Mouse (Mus musculus) CH12.LX (cell line): ENCODE data around the gene Cdh5. TPM values are rescaled to one million over a fixed set of nuclear protein-coding genes. Genes with fewer than 3 reads are reported as not detected.

Experiments
- DNase-seq: peaks from one replicate; pipeline ENCODE4 v3.0.0-alpha.2; 2013; ENCODE audit errors: extremely low read depth
- H3K27ac ChIP-seq: 2 replicates; pipeline ENCODE4 v1.5.1; 2012; ENCODE audit warnings: low read depth, mild to moderate bottlenecking, control low read depth, moderate library complexity; ENCODE audit not compliant: insufficient read depth
- H3K27me3 ChIP-seq: replicated peaks from 2 replicates; pipeline ENCODE3; 2012; ENCODE audit warnings: inconsistent platforms
- H3K36me3 ChIP-seq, 2 experiments: replicated peaks in 1 of 2; 2 replicates each; pipeline versions ENCODE3 to v1.6.1; 2012; ENCODE audit warnings: inconsistent platforms in 1 of 2, low read length in 1 of 2, mild to moderate bottlenecking in 1 of 2, mixed read lengths in 1 of 2, moderate library complexity in 1 of 2; ENCODE audit not compliant: control insufficient read depth in 1 of 2, insufficient read depth in 1 of 2
- H3K4me1 ChIP-seq, 2 experiments: 2 replicates each; pipeline ENCODE4 v1.6.1; 2012; ENCODE audit warnings: inconsistent platforms in 1 of 2, moderate library complexity in 1 of 2; ENCODE audit not compliant: insufficient read depth in 2 of 2, control insufficient read depth in 1 of 2
- H3K4me2 ChIP-seq: 2 replicates; pipeline ENCODE4 v1.6.1; 2012; ENCODE audit warnings: low read depth, mild to moderate bottlenecking, control low read depth; ENCODE audit not compliant: poor library complexity, insufficient read depth, severe bottlenecking
- H3K4me3 ChIP-seq, 3 experiments: fragments of 150-350 bp in 1 of 3; sonication (generic) in 1 of 3; replicated peaks in 1 of 3; 2 replicates each; pipeline versions ENCODE3 to v1.5.1; 2011 to 2012; ENCODE audit warnings: low read depth in 2 of 3, low read length in 2 of 3, mild to moderate bottlenecking in 2 of 3, moderate library complexity in 2 of 3, control low read depth in 1 of 3, improper control_type of control experiment in 1 of 3, inconsistent platforms in 1 of 3, mixed read lengths in 1 of 3; ENCODE audit not compliant: poor library complexity in 1 of 3
- H3K79me2 ChIP-seq: replicated peaks from 2 replicates; pipeline ENCODE4 v1.6.1; 2012; ENCODE audit warnings: mild to moderate bottlenecking, moderate library complexity; ENCODE audit not compliant: control insufficient read depth, poor library complexity, insufficient read depth, severe bottlenecking; ENCODE audit errors: extremely low read depth
- H3K9ac ChIP-seq: 2 replicates; pipeline ENCODE4 v1.6.1; 2012; ENCODE audit warnings: low read depth, mild to moderate bottlenecking, control low read depth, moderate library complexity; ENCODE audit not compliant: insufficient read depth
- H3K9me3 ChIP-seq: replicated peaks from 2 replicates; pipeline ENCODE3; 2012; ENCODE audit warnings: low read length, inconsistent platforms, mixed read lengths
- BHLHE40 ChIP-seq: IDR thresholded peaks from 2 replicates; pipeline ENCODE4 v1.6.1; 2011; ENCODE audit warnings: mild to moderate bottlenecking, low read depth, low read length, improper control_type of control experiment
- CHD2 ChIP-seq: IDR thresholded peaks from 2 replicates; pipeline ENCODE4 v1.6.1; 2011; ENCODE audit warnings: low read length, improper control_type of control experiment
- E2F4 ChIP-seq: IDR thresholded peaks from 2 replicates; pipeline ENCODE4 v1.6.1; 2011; ENCODE audit warnings: low read depth, low read length, improper control_type of control experiment; ENCODE audit not compliant: insufficient replicate concordance
- ELF1 ChIP-seq: IDR thresholded peaks from 2 replicates; pipeline ENCODE4 v1.6.1; 2014; ENCODE audit warnings: low read depth, mild to moderate bottlenecking, inconsistent platforms, low read length, improper control_type of control experiment
- EP300 ChIP-seq: IDR thresholded peaks from 2 replicates; pipeline ENCODE4 v1.6.1; 2011; ENCODE audit warnings: low read length, improper control_type of control experiment
- ETS1 ChIP-seq: conservative IDR thresholded peaks from 2 replicates; pipeline ENCODE4 v1.6.1; 2012; ENCODE audit warnings: low read depth, mild to moderate bottlenecking, inconsistent platforms, low read length, improper control_type of control experiment, moderate library complexity
- HCFC1 ChIP-seq: IDR thresholded peaks from 2 replicates; pipeline ENCODE4 v1.6.1; 2012; ENCODE audit warnings: low read depth, mild to moderate bottlenecking, inconsistent platforms, low read length, improper control_type of control experiment
- JUN ChIP-seq: IDR thresholded peaks from 2 replicates; pipeline ENCODE4 v1.6.1; 2011; ENCODE audit warnings: low read depth, mild to moderate bottlenecking, low read length, improper control_type of control experiment, moderate library complexity; ENCODE audit not compliant: insufficient read depth
- KAT2A ChIP-seq: IDR thresholded peaks from 2 replicates; pipeline ENCODE4 v1.6.1; 2012; ENCODE audit warnings: low read length, improper control_type of control experiment, inconsistent platforms; ENCODE audit not compliant: insufficient replicate concordance
- MXI1 ChIP-seq: IDR thresholded peaks from 2 replicates; pipeline ENCODE4 v1.6.1; 2011; ENCODE audit warnings: mild to moderate bottlenecking, low read depth, low read length, improper control_type of control experiment
- MYC ChIP-seq: IDR thresholded peaks from 2 replicates; pipeline ENCODE4 v1.6.1; 2011; ENCODE audit warnings: low read depth, mild to moderate bottlenecking, improper control_type of control experiment, low read length
- PAX5 ChIP-seq: IDR thresholded peaks from 2 replicates; pipeline ENCODE4 v1.6.1; 2012; ENCODE audit warnings: low read length, inconsistent platforms, mixed read lengths
- POLR2A ChIP-seq: IDR thresholded peaks from 2 replicates; pipeline ENCODE4 v1.6.1; 2011; ENCODE audit warnings: low read depth, mild to moderate bottlenecking, improper control_type of control experiment, low read length
- POLR2AphosphoS2 ChIP-seq: IDR thresholded peaks from 2 replicates; pipeline ENCODE4 v1.6.1; 2011; ENCODE audit warnings: low read depth, low read length, improper control_type of control experiment
- RCOR1 ChIP-seq: conservative IDR thresholded peaks from 2 replicates; pipeline ENCODE4 v1.6.1; 2012; ENCODE audit warnings: low read depth, mild to moderate bottlenecking, inconsistent platforms, low read length, improper control_type of control experiment
- SMC3 ChIP-seq: IDR thresholded peaks from 2 replicates; pipeline ENCODE4 v1.6.1; 2011; ENCODE audit warnings: low read depth, low read length, improper control_type of control experiment
- UBTF ChIP-seq: IDR thresholded peaks from 2 replicates; pipeline ENCODE4 v1.6.1; 2012; ENCODE audit warnings: low read depth, mild to moderate bottlenecking, inconsistent platforms, low read length, improper control_type of control experiment, moderate library complexity
- USF1 ChIP-seq: IDR thresholded peaks from 2 replicates; pipeline ENCODE4 v1.6.1; 2014; ENCODE audit warnings: low read depth, mild to moderate bottlenecking, inconsistent platforms, low read length, improper control_type of control experiment
- USF2 ChIP-seq: conservative IDR thresholded peaks from 2 replicates; pipeline ENCODE4 v1.6.1; 2011; ENCODE audit warnings: low read depth, low read length, improper control_type of control experiment
- ZC3H11A ChIP-seq: IDR thresholded peaks from 2 replicates; pipeline ENCODE4 v1.6.1; 2012; ENCODE audit warnings: low read depth, mild to moderate bottlenecking, inconsistent platforms, low read length, improper control_type of control experiment
- ZMIZ1 ChIP-seq: IDR thresholded peaks from 2 replicates; pipeline ENCODE4 v1.6.1; 2012; ENCODE audit warnings: low read depth, mild to moderate bottlenecking, inconsistent platforms, low read length, improper control_type of control experiment
- ZNF384 ChIP-seq: IDR thresholded peaks from 2 replicates; pipeline ENCODE4 v1.6.1; 2012; ENCODE audit warnings: low read depth, low read length, improper control_type of control experiment, inconsistent platforms
- dilution Hi-C: fragments of 300-500 bp; cut with MboI; formaldehyde crosslinking; loops from 2 replicates; pipeline ENCODE4 v1.14.3; 2020; ENCODE audit warnings: low sequenced_read_pairs; ENCODE audit not compliant: extremely low pct_unique_long_range_greater_than_20kb, extremely low pct_ligation_motif_present
- in situ Hi-C: fragments of 300-500 bp; cut with MboI; formaldehyde crosslinking; loops from 3 replicates; pipeline ENCODE4 v1.14.3; 2019; ENCODE audit warnings: low sequenced_read_pairs, low pct_ligation_motif_present, low pct_unique_long_range_greater_than_20kb, mixed read lengths
- polyA plus RNA-seq: library from polyadenylated mRNA; unstranded; fragments of >175 nt; gene quantifications from 2 replicates; pipeline ENCODE4 v1.2.1, GENCODE M21; 2012; ENCODE audit warnings: low read depth; ENCODE audit not compliant: insufficient read length
- total RNA-seq, 2 experiments: library from RNA; depleted of rRNA; stranded (reverse); fragments of 300-350 nt in 1 of 2; fragments of >200 nt in 1 of 2; gene quantifications; 2 replicates each; pipeline ENCODE4 v1.2.3; 2012 to 2014

The Cdh5 gene
- total and polyA plus RNA-seq, 3 experiments, result 0.25 to 1.8 (median 0.48) TPM

GRCm38 (mm10) chr8:104188459-104188858 lies 87.0 kb downstream of the Cdh5 start:
- in situ Hi-C loops, result no loop called here
- DNase-seq, result no peak
- Histone ChIP-seq H3K27me3 (peaks cover 42% of the 10 kb centered on the region), H3K36me3 (no peaks in the 10 kb centered on the region), H3K79me2 (no peaks in the 10 kb centered on the region), H3K4me3 (no peak overlapping the region), H3K27ac (no peak overlapping the region), H3K4me2 (no peak overlapping the region), H3K4me1 (peaks cover 11 to 27% of the 10 kb centered on the region in 2 experiments), H3K9me3 (peaks cover 8% of the 10 kb centered on the region), H3K9ac (no peak overlapping the region)
- dilution Hi-C loops, result no loop called here
- TF ChIP-seq MXI1 (no peak), ZMIZ1 (no peak), JUN (no peak), MYC (no peak), E2F4 (no peak), BHLHE40 (no peak), RCOR1 (no peak), UBTF (no peak)

- DNase-seq, result no peak
- peaks cover 2 to 12% of the 10 kb centered on the region in 2 experiments; a peak in 2 of 4 replicates for H3K4me1 ChIP-seq
- no peak for TF ChIP-seq USF2
- TF ChIP-seq PAX5, result no peak
- TF ChIP-seq POLR2AphosphoS2, result no peak
- TF ChIP-seq UBTF, result no peak
- no peak for TF ChIP-seq HCFC1
- TF ChIP-seq ZC3H11A, result no peak
- no peak for TF ChIP-seq ETS1
- TF ChIP-seq SMC3, result no peak
- no peak for TF ChIP-seq ZNF384
- no peak for TF ChIP-seq MYC
- no peak for TF ChIP-seq USF1
- no peak for TF ChIP-seq MXI1
- TF ChIP-seq EP300, result no peak
- no peak for TF ChIP-seq POLR2A
- TF ChIP-seq CHD2, result no peak
- no peak for TF ChIP-seq ELF1
- TF ChIP-seq KAT2A, result no peak
- no peak overlapping the region for H3K9ac ChIP-seq
- dilution Hi-C loops, result no loop called here
- no peak overlapping the region for H3K27ac ChIP-seq
- peaks cover 38% of the 10 kb centered on the region for H3K27me3 ChIP-seq
- no peaks in the 10 kb centered on the region for H3K79me2 ChIP-seq
- in situ Hi-C loops, result no loop called here
- no peak overlapping the region for H3K4me3 ChIP-seq
- no peaks in the 10 kb centered on the region for H3K36me3 ChIP-seq
- peaks cover 10% of the 10 kb centered on the region for H3K9me3 ChIP-seq
- no peak overlapping the region for H3K4me2 ChIP-seq
Observed at GRCm38 (mm10) chr8:104190777-104191468, 89.5 kb downstream of the Cdh5 start.
